Comparison of ENCODE assay signal across 18 mouse cellular contexts in genomic region chr11:115286201-115286993, GRCm38 (mm10). TPM values are rescaled to one million over a fixed set of nuclear protein-coding genes. Genes with fewer than 3 reads are reported as not detected.
A peak's percentile ranks its signal among the peaks of the same experiment; 100 is the strongest.
DNase-seq lines count a peak whose midpoint lies in the region; ATAC-seq and TF ChIP-seq lines count a peak whose summit lies in the region.
"Had no signal": no experiment of that assay in that cellular context is flagged by ENCODE, and none has a peak within 500 bp of the region (broad histone marks: within the 10 kb centered on the region; RNA-seq: fewer than 3 reads in every experiment).

No protein-coding gene starts in this region.

- H3K4me2 ChIP-seq in forebrain, embryonic 14.5 days (ENCODE audit: low read length) = no peak overlapping the region
- H3K4me2 ChIP-seq in hindbrain, embryonic 16.5 days (ENCODE audit: low read length) = no peak overlapping the region
- H3K4me2 ChIP-seq: intestine, embryonic 15.5 days; limb, embryonic 12.5 days had no signal

- no peak overlapping the region for H3K9ac ChIP-seq in forebrain, embryonic 14.5 days (ENCODE audit: low read length)
- H3K9ac ChIP-seq in hindbrain, embryonic 16.5 days (ENCODE audit: low read depth, low read length) = no peak overlapping the region
- H3K9ac ChIP-seq: intestine, embryonic 15.5 days; limb, embryonic 12.5 days; liver, postnatal 0 days had no signal

- no peaks in the 10 kb centered on the region for H3K27me3 ChIP-seq in forebrain, embryonic 14.5 days (replicated peaks; ENCODE audit: control insufficient read depth, insufficient read depth, low read length)
- H3K27me3 ChIP-seq in forebrain, embryonic 10.5 days (ENCODE audit: poor library complexity, severe bottlenecking) = no peaks in the 10 kb centered on the region
- no peaks in the 10 kb centered on the region for H3K27me3 ChIP-seq in hindbrain, embryonic 16.5 days (replicated peaks; ENCODE audit: control insufficient read depth, insufficient read depth, low read length)
- H3K27me3 ChIP-seq: intestine, embryonic 15.5 days; limb, embryonic 12.5 days had no signal

- H3K36me3 ChIP-seq in forebrain, embryonic 14.5 days (ENCODE audit: control insufficient read depth, insufficient read depth, low read length) = no peaks in the 10 kb centered on the region
- no peaks in the 10 kb centered on the region for H3K36me3 ChIP-seq in forebrain, embryonic 10.5 days (replicated peaks)
- H3K36me3 ChIP-seq in hindbrain, embryonic 16.5 days (ENCODE audit: control insufficient read depth, insufficient read depth, low read length) = no peaks in the 10 kb centered on the region
- H3K36me3 ChIP-seq: intestine, embryonic 15.5 days; limb, embryonic 12.5 days had no signal

- intact Hi-C loops in left cerebral cortex, adult 2 months (cut with DNase I) = no loop called here

- WGBS in forebrain, embryonic 14.5 days = 80% methylated on average over 19 of the region's 19 CpGs
- 83% methylated on average over 19 of the region's 19 CpGs for WGBS in forebrain, embryonic 10.5 days
- WGBS in hindbrain, embryonic 16.5 days = 62% methylated on average over 19 of the region's 19 CpGs

- H3K9me3 ChIP-seq in forebrain, embryonic 14.5 days (replicated peaks; ENCODE audit: control insufficient read depth, low read length) = no peaks in the 10 kb centered on the region
- H3K9me3 ChIP-seq in forebrain, embryonic 10.5 days = no peaks in the 10 kb centered on the region
- no peaks in the 10 kb centered on the region for H3K9me3 ChIP-seq in hindbrain, embryonic 16.5 days (ENCODE audit: control insufficient read depth, low read length)
- H3K9me3 ChIP-seq: intestine, embryonic 15.5 days; limb, embryonic 12.5 days had no signal

- H3K4me1 ChIP-seq in forebrain, embryonic 14.5 days (ENCODE audit: control insufficient read depth, insufficient read depth, low read length) = no peaks in the 10 kb centered on the region
- peaks cover 3% of the 10 kb centered on the region; the same call in 1 of the 2 replicates for H3K4me1 ChIP-seq in forebrain, embryonic 10.5 days
- H3K4me1 ChIP-seq in hindbrain, embryonic 16.5 days (ENCODE audit: control insufficient read depth, insufficient read depth, low read depth, low read length) = peaks cover 2% of the 10 kb centered on the region
- H3K4me1 ChIP-seq: limb, embryonic 12.5 days had no signal

- no peak overlapping the region for H3K27ac ChIP-seq in forebrain, embryonic 14.5 days (ENCODE audit: low read depth, low read length)
- H3K27ac ChIP-seq in forebrain, embryonic 10.5 days = no peak overlapping the region
- H3K27ac ChIP-seq in left cerebral cortex, adult 2 months = peak overlapping the region; percentile 48
- peak overlapping the region; percentile 29; the same call in 1 of the 2 replicates for H3K27ac ChIP-seq in hindbrain, embryonic 16.5 days (ENCODE audit: low read depth, low read length)
- H3K27ac ChIP-seq: intestine, embryonic 15.5 days; kidney, postnatal 0 days; limb, embryonic 12.5 days had no signal

- TF ChIP-seq CTCF in left cerebral cortex, adult 2 months (IDR thresholded peaks at IDR 0.05) = no peak

- H3K4me3 ChIP-seq in forebrain, embryonic 14.5 days (ENCODE audit: low read depth, low read length) = no peak overlapping the region
- H3K4me3 ChIP-seq in forebrain, embryonic 10.5 days = no peak overlapping the region
- H3K4me3 ChIP-seq in left cerebral cortex, adult 2 months = no peak overlapping the region
- no peak overlapping the region for H3K4me3 ChIP-seq in hindbrain, embryonic 16.5 days (ENCODE audit: low read length)
- H3K4me3 ChIP-seq: erythroblast, embryonic 14.5 days; intestine, embryonic 15.5 days; limb, embryonic 12.5 days had no signal

- peak; percentile 32 for DNase-seq in forebrain, embryonic 14.5 days (ENCODE audit: low spot score)
- DNase-seq in forebrain, embryonic 10.5 days (ENCODE audit: extremely low spot score, low spot score) = no peak
- no peak for DNase-seq in left cerebral cortex, adult 2 months (ENCODE audit: extremely low spot score in 1 of 2, low spot score in 2 of 2)
- no peak for DNase-seq in left cerebral cortex, adult 18-20 months (ENCODE audit: low spot score in 2 of 2)
- DNase-seq in R1 (ENCODE audit: low read depth, low spot score) = peak; percentile 43
- no peak for DNase-seq in adrenal gland, adult 18-20 months (ENCODE audit: low spot score in 2 of 2)
- DNase-seq: adrenal gland, adult 2 months; liver, postnatal 0 days; thymus, postnatal 14 days had no signal

- peak; percentile 37 for ATAC-seq in forebrain, embryonic 14.5 days
- no peak; the same call in 1 of the 2 replicates for ATAC-seq in hindbrain, embryonic 16.5 days
- ATAC-seq: intestine, embryonic 15.5 days; liver, postnatal 0 days had no signal

RNA-seq across cellular contexts. Expression of gene Fdxr, which starts 9.5 kb away (rescaled TPM):
- polyA plus RNA-seq in forebrain, embryonic 14.5 days (2014; fragmentation: Nextera tagmentation; extraction: Ambion mirVana) = 17.2 and 20.0 TPM in 2 replicates
- polyA plus RNA-seq in forebrain, embryonic 10.5 days (2016; fragmentation: Nextera tagmentation; extraction: Ambion mirVana) = 16.3 and 17.5 TPM in 2 replicates
- 10 to 100 TPM; 15.9 to 17.9 TPM for total RNA-seq in left cerebral cortex, adult 2 months (2021)
- total RNA-seq in left cerebral cortex, adult 18-20 months (2021) = 10 to 100 TPM; 13.1 to 18.1 TPM
- polyA plus RNA-seq in hindbrain, embryonic 16.5 days (2015; fragmentation: Nextera tagmentation; extraction: Ambion mirVana) = 21.2 and 22.5 TPM in 2 replicates
- total RNA-seq in adrenal gland, adult 18-20 months (2021) = 1,000 to 10,000 TPM; 1,063 to 1,343 TPM

RNA-seq across cellular contexts. Expression of gene Fads6, which starts 11.1 kb away (rescaled TPM):
- polyA plus RNA-seq in forebrain, embryonic 14.5 days (2014; fragmentation: Nextera tagmentation; extraction: Ambion mirVana) = 0.24 and 0.40 TPM in 2 replicates
- polyA plus RNA-seq in forebrain, embryonic 10.5 days (2016; fragmentation: Nextera tagmentation; extraction: Ambion mirVana) = 0.45 and 0.49 TPM in 2 replicates
- 10 to 100 TPM; 11.4 to 13.5 TPM for total RNA-seq in left cerebral cortex, adult 2 months (2021)
- total RNA-seq in left cerebral cortex, adult 18-20 months (2021) = 10 to 100 TPM; 14.6 to 15.5 TPM
- polyA plus RNA-seq in hindbrain, embryonic 16.5 days (2015; fragmentation: Nextera tagmentation; extraction: Ambion mirVana) = 1.4 and 2.0 TPM in 2 replicates
- total RNA-seq in adrenal gland, adult 18-20 months (2021) = 10 to 100 TPM; 43.9 to 59.6 TPM

RNA-seq across cellular contexts. Expression of gene Grin2c, which starts 19.4 kb away (rescaled TPM):
- 0.12 and 0.14 TPM in 2 replicates for polyA plus RNA-seq in forebrain, embryonic 14.5 days (2014; fragmentation: Nextera tagmentation; extraction: Ambion mirVana)
- polyA plus RNA-seq in forebrain, embryonic 10.5 days (2016; fragmentation: Nextera tagmentation; extraction: Ambion mirVana) = not detected in 2 replicates
- total RNA-seq in left cerebral cortex, adult 2 months (2021) = 10 to 100 TPM; 37.4 to 40.0 TPM
- total RNA-seq in left cerebral cortex, adult 18-20 months (2021) = 10 to 100 TPM; 33.8 to 35.7 TPM
- 0.60 and 0.72 TPM in 2 replicates for polyA plus RNA-seq in hindbrain, embryonic 16.5 days (2015; fragmentation: Nextera tagmentation; extraction: Ambion mirVana)
- 10 to 100 TPM in 1 of 2 experiments, 1 to 10 TPM in 1; 2.2 to 10.6 TPM for total RNA-seq in adrenal gland, adult 18-20 months (2021)
- polyA plus RNA-seq: gonadal fat pad, adult 2 months; kidney, postnatal 0 days; stomach, embryonic 14.5 days had no signal

RNA-seq across cellular contexts. Expression of gene Otop2, which starts 20.6 kb away (rescaled TPM):
- polyA plus RNA-seq in forebrain, embryonic 14.5 days (2014; fragmentation: Nextera tagmentation; extraction: Ambion mirVana) = not detected in 2 replicates
- 0.12 TPM in 1 of 2 replicates, not detected in the other for polyA plus RNA-seq in forebrain, embryonic 10.5 days (2016; fragmentation: Nextera tagmentation; extraction: Ambion mirVana)
- total RNA-seq in left cerebral cortex, adult 2 months (2021) = 1 to 10 TPM; 1.4 to 2.7 TPM
- 1 to 10 TPM in 1 of 2 experiments, under 1 TPM in 1; 0.74 to 2.1 TPM for total RNA-seq in left cerebral cortex, adult 18-20 months (2021)
- polyA plus RNA-seq in hindbrain, embryonic 16.5 days (2015; fragmentation: Nextera tagmentation; extraction: Ambion mirVana) = 0.06 and 0.18 TPM in 2 replicates
- not detected for total RNA-seq in adrenal gland, adult 18-20 months (2021)
- total RNA-seq: adrenal gland, adult 2 months; layer of hippocampus, postnatal 14 days had no signal
- polyA plus RNA-seq: adrenal gland, adult 2 months; erythroblast, embryonic 14.5 days; gonadal fat pad, adult 2 months; heart, embryonic 16.5 days; intestine, embryonic 15.5 days; kidney, postnatal 0 days; limb, embryonic 12.5 days; liver, postnatal 0 days; stomach, embryonic 14.5 days had no signal

RNA-seq across cellular contexts. Expression of gene Ush1g, which starts 35.4 kb away (rescaled TPM):
- not detected in 2 replicates for polyA plus RNA-seq in forebrain, embryonic 14.5 days (2014; fragmentation: Nextera tagmentation; extraction: Ambion mirVana)
- polyA plus RNA-seq in forebrain, embryonic 10.5 days (2016; fragmentation: Nextera tagmentation; extraction: Ambion mirVana) = 0.05 TPM in 1 of 2 replicates, not detected in the other
- under 1 TPM; 0.36 to 0.44 TPM for total RNA-seq in left cerebral cortex, adult 2 months (2021)
- under 1 TPM; 0.26 to 0.52 TPM for total RNA-seq in left cerebral cortex, adult 18-20 months (2021)
- 0.16 and 0.25 TPM in 2 replicates for polyA plus RNA-seq in hindbrain, embryonic 16.5 days (2015; fragmentation: Nextera tagmentation; extraction: Ambion mirVana)
- under 1 TPM; 0.36 to 0.74 TPM for total RNA-seq in adrenal gland, adult 18-20 months (2021)
- polyA plus RNA-seq: erythroblast, embryonic 14.5 days; gonadal fat pad, adult 2 months; intestine, embryonic 15.5 days; kidney, postnatal 0 days; limb, embryonic 12.5 days; stomach, embryonic 14.5 days had no signal

Comparison
In these comparisons a context has a peak if more than half of its experiments do, and no peak if none do; other contexts are left out.
1. DNase-seq: peak in forebrain, embryonic 14.5 days (single experiment) and R1 (single experiment); none in forebrain, embryonic 10.5 days (single experiment), left cerebral cortex, adult 2 months (0 of 2), left cerebral cortex, adult 18-20 months (0 of 2) and adrenal gland, adult 18-20 months (0 of 2).
2. H3K27ac ChIP-seq: peak in left cerebral cortex, adult 2 months (single experiment) and hindbrain, embryonic 16.5 days (single experiment); none in forebrain, embryonic 14.5 days (single experiment) and forebrain, embryonic 10.5 days (single experiment).
3. RNA of gene Fdxr, which starts 9.5 kb away (total RNA-seq): 1,063 to 1,343 TPM in adrenal gland, adult 18-20 months; 13.1 to 18.1 TPM in left cerebral cortex, adult 18-20 months and 15.9 to 17.9 TPM in left cerebral cortex, adult 2 months; every median in the first group is over 10 times any median in the second.